In the genomic region with DNA sequence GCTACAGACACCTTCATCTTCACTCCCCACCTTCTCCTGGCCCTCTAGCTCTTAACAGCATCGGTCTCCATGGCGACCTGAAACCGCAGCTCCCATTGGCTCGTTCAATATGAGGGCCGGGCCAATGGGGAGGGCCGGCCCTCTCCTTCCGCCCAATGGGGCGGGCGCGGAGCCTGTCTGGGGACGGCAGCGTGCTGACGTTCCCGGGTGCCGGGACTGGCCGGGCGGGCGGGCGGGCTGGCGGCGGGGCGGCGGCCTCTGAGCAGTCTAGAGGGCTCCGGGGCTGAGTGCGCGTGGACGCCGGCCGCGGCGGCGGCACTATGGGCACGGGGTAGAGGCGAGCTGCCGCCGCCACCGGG, we compare ENCODE assay signal across 8 mouse cellular contexts. TPM values are rescaled to one million over a fixed set of nuclear protein-coding genes. Genes with fewer than 3 reads are reported as not detected.
DNase-seq lines count a peak whose midpoint lies in the region; ATAC-seq and TF ChIP-seq lines count a peak whose summit lies in the region.

Gene Ccdc148 (minus strand): TSS at position 79 of the 359 bp plus-strand sequence.
Gene Pkp4 (plus strand): TSS at position 246 of the 359 bp plus-strand sequence.

- peak; percentile 98 for DNase-seq in 3T3-L1 (ENCODE audit: low read depth, low spot score)
- DNase-seq in heart, embryonic 10.5 days (ENCODE audit: low spot score): peak; percentile 97
- peak; percentile 97 for DNase-seq in limb, embryonic 14.5 days (ENCODE audit: low spot score)
- DNase-seq in spleen, adult 2 months (ENCODE audit: low read depth in 1 of 2, low spot score in 2 of 2): peak; percentile 75 to 84

- peak; percentile 97 for ATAC-seq in embryonic facial prominence, embryonic 15.5 days (ENCODE audit: insufficient number of reproducible peaks, low FRiP score, low TSS enrichment, low read depth)
- ATAC-seq in kidney, embryonic 14.5 days (ENCODE audit: low FRiP score, low TSS enrichment): peak; percentile 97
- ATAC-seq in limb, embryonic 14.5 days (ENCODE audit: low FRiP score, low read depth): peak; percentile 96
- ATAC-seq in midbrain, embryonic 16.5 days: peak; percentile 99

- H3K27me3 ChIP-seq in embryonic facial prominence, embryonic 15.5 days: no peaks in the 10 kb centered on the region
- no peaks in the 10 kb centered on the region for H3K27me3 ChIP-seq in heart, embryonic 10.5 days (ENCODE audit: insufficient read depth, poor library complexity, severe bottlenecking)
- no peaks in the 10 kb centered on the region for H3K27me3 ChIP-seq in kidney, embryonic 14.5 days (ENCODE audit: control insufficient read depth, insufficient read depth, low read length)
- no peaks in the 10 kb centered on the region for H3K27me3 ChIP-seq in limb, embryonic 14.5 days (ENCODE audit: control insufficient read depth, insufficient read depth, low read length)
- no peaks in the 10 kb centered on the region for H3K27me3 ChIP-seq in midbrain, embryonic 16.5 days (ENCODE audit: control insufficient read depth, insufficient read depth, low read depth, low read length)
- peaks cover 9% of the 10 kb centered on the region; the same call in 1 of the 2 replicates for H3K27me3 ChIP-seq in spleen, adult 2 months (ENCODE audit: control insufficient read depth, insufficient read depth, low read length)

- no peaks in the 10 kb centered on the region for H3K9me3 ChIP-seq in embryonic facial prominence, embryonic 15.5 days (replicated peaks)
- no peaks in the 10 kb centered on the region for H3K9me3 ChIP-seq in heart, embryonic 10.5 days
- H3K9me3 ChIP-seq in kidney, embryonic 14.5 days (ENCODE audit: control insufficient read depth, low read length): no peaks in the 10 kb centered on the region
- H3K9me3 ChIP-seq in limb, embryonic 14.5 days (ENCODE audit: control insufficient read depth, low read length): no peaks in the 10 kb centered on the region
- H3K9me3 ChIP-seq in midbrain, embryonic 16.5 days (replicated peaks; ENCODE audit: control insufficient read depth, low read length, poor library complexity, severe bottlenecking): no peaks in the 10 kb centered on the region

- no peaks in the 10 kb centered on the region for H3K36me3 ChIP-seq in embryonic facial prominence, embryonic 15.5 days
- no peaks in the 10 kb centered on the region for H3K36me3 ChIP-seq in heart, embryonic 10.5 days
- H3K36me3 ChIP-seq in kidney, embryonic 14.5 days (ENCODE audit: control insufficient read depth, insufficient read depth, low read length): no peaks in the 10 kb centered on the region
- H3K36me3 ChIP-seq in limb, embryonic 14.5 days (ENCODE audit: control insufficient read depth, insufficient read depth, low read length): no peaks in the 10 kb centered on the region
- H3K36me3 ChIP-seq in midbrain, embryonic 16.5 days (ENCODE audit: control insufficient read depth, insufficient read depth, low read length): no peaks in the 10 kb centered on the region
- H3K36me3 ChIP-seq in spleen, adult 2 months (ENCODE audit: control insufficient read depth, insufficient read depth, low read length): no peaks in the 10 kb centered on the region

- peaks cover 14% of the 10 kb centered on the region for H3K4me1 ChIP-seq in bone marrow macrophage, adult 2 months (ENCODE audit: control insufficient read depth, insufficient read depth, low read length)
- peaks cover 24% of the 10 kb centered on the region for H3K4me1 ChIP-seq in embryonic facial prominence, embryonic 15.5 days
- peaks cover 20% of the 10 kb centered on the region for H3K4me1 ChIP-seq in heart, embryonic 10.5 days
- peaks cover 14% of the 10 kb centered on the region; the same call in 1 of the 2 replicates for H3K4me1 ChIP-seq in kidney, embryonic 14.5 days (ENCODE audit: control insufficient read depth, insufficient read depth, low read length)
- H3K4me1 ChIP-seq in limb, embryonic 14.5 days (ENCODE audit: control insufficient read depth, insufficient read depth, low read length): peaks cover 8% of the 10 kb centered on the region
- H3K4me1 ChIP-seq in midbrain, embryonic 16.5 days (ENCODE audit: control insufficient read depth, insufficient read depth, low read length): peaks cover 15% of the 10 kb centered on the region
- H3K4me1 ChIP-seq in spleen, adult 2 months (ENCODE audit: control insufficient read depth, insufficient read depth, insufficient read length): peaks cover 8% of the 10 kb centered on the region

- TF ChIP-seq POLR2A in bone marrow macrophage, adult 2 months (IDR thresholded peaks at IDR 0.05; ENCODE audit: borderline replicate concordance, low read depth, low read length): no peak
- no peak for TF ChIP-seq POLR2A in limb, embryonic 14.5 days (IDR thresholded peaks at IDR 0.05; ENCODE audit: borderline replicate concordance, extremely low read depth, insufficient read depth, insufficient read length)
- no peak for TF ChIP-seq POLR2A in spleen, adult 2 months (IDR thresholded peaks at IDR 0.05; ENCODE audit: low read depth, low read length)

- under 1% methylated on average over 37 of the region's 37 CpGs for WGBS in embryonic facial prominence, embryonic 15.5 days
- WGBS in heart, embryonic 10.5 days: 3% methylated on average over 37 of the region's 37 CpGs
- under 1% methylated on average over 8 of the region's 37 CpGs for WGBS in kidney, embryonic 14.5 days
- WGBS in limb, embryonic 14.5 days: 2% methylated on average over 23 of the region's 37 CpGs
- whole genome bisulfite sequencing in midbrain, embryonic 16.5 days: 0% methylated on average over 34 of the region's 37 CpGs
- WGBS in spleen, adult 2 months: 1% methylated on average over 36 of the region's 37 CpGs

- peak within 1 kb of the TSS; percentile 82 for H3K9ac ChIP-seq in embryonic facial prominence, embryonic 15.5 days
- H3K9ac ChIP-seq in kidney, embryonic 14.5 days (ENCODE audit: low read depth, low read length): peak within 1 kb of the TSS; percentile 82
- peak within 1 kb of the TSS; percentile 82 for H3K9ac ChIP-seq in limb, embryonic 14.5 days (ENCODE audit: low read depth, low read length, severe bottlenecking)
- H3K9ac ChIP-seq in midbrain, embryonic 16.5 days (ENCODE audit: low read depth, low read length): peak within 1 kb of the TSS; percentile 81

- no peak for TF ChIP-seq CTCF in bone marrow macrophage, adult 2 months (IDR thresholded peaks at IDR 0.05; ENCODE audit: low read depth, low read length)
- TF ChIP-seq CTCF in spleen, adult 2 months (IDR thresholded peaks at IDR 0.05; ENCODE audit: extremely low read depth, insufficient read depth, insufficient read length, insufficient replicate concordance): no peak

- peak within 1 kb of the TSS; percentile 77 for H3K4me2 ChIP-seq in embryonic facial prominence, embryonic 15.5 days (replicated peaks)
- peak within 1 kb of the TSS; percentile 68 for H3K4me2 ChIP-seq in kidney, embryonic 14.5 days (replicated peaks; ENCODE audit: low read depth, low read length)
- H3K4me2 ChIP-seq in limb, embryonic 14.5 days (replicated peaks; ENCODE audit: low read depth, low read length, severe bottlenecking): peak within 1 kb of the TSS; percentile 65
- peak within 1 kb of the TSS; percentile 71 for H3K4me2 ChIP-seq in midbrain, embryonic 16.5 days (ENCODE audit: low read length)

- H3K27ac ChIP-seq in bone marrow macrophage, adult 2 months (ENCODE audit: insufficient read depth, low read depth, low read length): peak within 1 kb of the TSS; percentile 58
- H3K27ac ChIP-seq in embryonic facial prominence, embryonic 15.5 days (replicated peaks): peak within 1 kb of the TSS; percentile 83
- H3K27ac ChIP-seq in heart, embryonic 10.5 days: peak within 1 kb of the TSS; percentile 95
- H3K27ac ChIP-seq in kidney, embryonic 14.5 days (ENCODE audit: low read depth, low read length): peak within 1 kb of the TSS; percentile 86
- H3K27ac ChIP-seq in limb, embryonic 14.5 days (replicated peaks; ENCODE audit: low read depth, low read length): peak within 1 kb of the TSS; percentile 73
- H3K27ac ChIP-seq in midbrain, embryonic 16.5 days (ENCODE audit: low read length): peak within 1 kb of the TSS; percentile 91
- H3K27ac ChIP-seq in spleen, adult 2 months (ENCODE audit: insufficient read depth, low read length): no peak within 1 kb of the TSS

- peak within 1 kb of the TSS; percentile 99 for H3K4me3 ChIP-seq in bone marrow macrophage, adult 2 months (ENCODE audit: insufficient read depth, low read length)
- peak within 1 kb of the TSS; percentile 96 for H3K4me3 ChIP-seq in embryonic facial prominence, embryonic 15.5 days (replicated peaks)
- peak within 1 kb of the TSS; percentile 93 for H3K4me3 ChIP-seq in heart, embryonic 10.5 days
- peak within 1 kb of the TSS; percentile 88 for H3K4me3 ChIP-seq in kidney, embryonic 14.5 days (ENCODE audit: low read length)
- H3K4me3 ChIP-seq in limb, embryonic 14.5 days (replicated peaks; ENCODE audit: low read length): peak within 1 kb of the TSS; percentile 93
- peak within 1 kb of the TSS; percentile 80 for H3K4me3 ChIP-seq in midbrain, embryonic 16.5 days (ENCODE audit: low read depth, low read length)
- H3K4me3 ChIP-seq in spleen, adult 2 months (ENCODE audit: extremely low read depth, insufficient read depth, insufficient read length): peak within 1 kb of the TSS; percentile 79

RNA-seq across cellular contexts. Expression of gene Ccdc148, which starts in this region (rescaled TPM):
- 0.27 TPM in 1 of 2 replicates, not detected in the other for polyA plus RNA-seq in bone marrow macrophage, adult 2 months (2012; ENCODE audit: insufficient read depth, insufficient read length, missing spikeins)
- 1.3 and 1.6 TPM in 2 replicates for polyA plus RNA-seq in embryonic facial prominence, embryonic 15.5 days (2015; fragmentation: Nextera tagmentation; extraction: Ambion mirVana)
- 0.24 and 0.51 TPM in 2 replicates for polyA plus RNA-seq in heart, embryonic 10.5 days (2016; fragmentation: Nextera tagmentation; extraction: Ambion mirVana)
- 1.0 and 1.2 TPM in 2 replicates for polyA plus RNA-seq in kidney, embryonic 14.5 days (2014; fragmentation: Nextera tagmentation; extraction: Ambion mirVana)
- 0.31 and 0.49 TPM in 2 replicates for polyA plus RNA-seq in limb, embryonic 14.5 days (2012; rRNA removed)
- polyA plus RNA-seq in limb, embryonic 14.5 days (2014; fragmentation: Nextera tagmentation; extraction: Ambion mirVana): 0.48 and 0.61 TPM in 2 replicates
- polyA plus RNA-seq in midbrain, embryonic 16.5 days (2015; fragmentation: Nextera tagmentation; extraction: Ambion mirVana): 8.0 and 9.4 TPM in 2 replicates
- 0.13 and 0.34 TPM in 2 replicates for polyA plus RNA-seq in spleen, adult 2 months (2012; rRNA removed)

RNA-seq across cellular contexts. Expression of gene Pkp4, which starts in this region (rescaled TPM):
- polyA plus RNA-seq in bone marrow macrophage, adult 2 months (2012; ENCODE audit: insufficient read depth, insufficient read length, missing spikeins): 20.0 and 23.9 TPM in 2 replicates
- 26.1 and 29.2 TPM in 2 replicates for polyA plus RNA-seq in embryonic facial prominence, embryonic 15.5 days (2015; fragmentation: Nextera tagmentation; extraction: Ambion mirVana)
- 18.5 and 22.1 TPM in 2 replicates for polyA plus RNA-seq in heart, embryonic 10.5 days (2016; fragmentation: Nextera tagmentation; extraction: Ambion mirVana)
- polyA plus RNA-seq in kidney, embryonic 14.5 days (2014; fragmentation: Nextera tagmentation; extraction: Ambion mirVana): 29.7 and 31.1 TPM in 2 replicates
- 48.7 and 57.1 TPM in 2 replicates for polyA plus RNA-seq in limb, embryonic 14.5 days (2012; rRNA removed)
- polyA plus RNA-seq in limb, embryonic 14.5 days (2014; fragmentation: Nextera tagmentation; extraction: Ambion mirVana): 28.9 and 31.3 TPM in 2 replicates
- 27.1 and 29.9 TPM in 2 replicates for polyA plus RNA-seq in midbrain, embryonic 16.5 days (2015; fragmentation: Nextera tagmentation; extraction: Ambion mirVana)
- 21.9 and 22.9 TPM in 2 replicates for polyA plus RNA-seq in spleen, adult 2 months (2012; rRNA removed)
